Mouse (Mus musculus) cerebellum, adult 2 months (tissue): Measurements from ENCODE around the gene Gm10642.

Experiments used
- CTCF ChIP-seq: fragments of 200-500 bp; IDR thresholded peaks from 2 replicates; pipeline ENCODE4 v1.5.1; 2011; ENCODE audit warnings: low read depth, mild to moderate bottlenecking, control low read depth, low read length, moderate library complexity, borderline replicate concordance; ENCODE audit not compliant: insufficient read depth
- POLR2A ChIP-seq: fragments of 200-500 bp; IDR thresholded peaks from 2 replicates; pipeline ENCODE4 v1.6.1; 2011; ENCODE audit warnings: low read length, control low read depth, borderline replicate concordance; ENCODE audit not compliant: insufficient read depth

DNA sequence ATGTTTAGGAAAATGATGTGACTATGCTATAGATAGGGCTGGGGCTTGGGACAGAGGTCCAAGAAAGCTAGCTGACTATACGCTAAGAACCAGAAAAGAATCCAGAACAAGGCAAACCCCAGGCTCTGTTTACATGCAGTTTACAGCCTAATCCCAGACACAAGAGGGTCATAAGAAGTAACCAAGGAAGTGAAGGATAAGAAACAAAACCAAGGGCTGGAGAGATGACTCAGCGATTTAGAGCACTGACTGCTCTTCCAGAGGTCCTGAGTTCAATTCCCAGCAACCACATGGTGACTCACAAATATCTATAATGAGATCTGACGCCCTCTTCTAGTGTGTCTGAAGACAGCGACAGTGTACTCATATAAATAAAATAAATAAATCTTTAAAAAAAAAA lies 19.1 kb downstream of the Gm10642 start:
- TF ChIP-seq POLR2A: no peak
- TF ChIP-seq CTCF: no peak
